Mouse (Mus musculus) c-Kit-positive CD71-negative TER-119-negative erythroid progenitor cells, embryonic 14.5 days (primary cell): ENCODE data around the gene Krtap1-3.
"Not testable (repeated sequence)": the region's sequence is repeated elsewhere in the genome, so short reads cannot be mapped to it uniquely, and the experiment has no call there.

Source experiments
- DNase-seq: peaks from one replicate; pipeline ENCODE4 v3.0.0-alpha.2; 2013; ENCODE audit warnings: low read depth

The Krtap1-3 gene

GRCm38 (mm10) chr11:99590981-99591380, at the start of gene Krtap1-3:
TSS of gene Krtap1-3 (minus strand) at chr11:99591339.
- no peak for DNase-seq

DNA sequence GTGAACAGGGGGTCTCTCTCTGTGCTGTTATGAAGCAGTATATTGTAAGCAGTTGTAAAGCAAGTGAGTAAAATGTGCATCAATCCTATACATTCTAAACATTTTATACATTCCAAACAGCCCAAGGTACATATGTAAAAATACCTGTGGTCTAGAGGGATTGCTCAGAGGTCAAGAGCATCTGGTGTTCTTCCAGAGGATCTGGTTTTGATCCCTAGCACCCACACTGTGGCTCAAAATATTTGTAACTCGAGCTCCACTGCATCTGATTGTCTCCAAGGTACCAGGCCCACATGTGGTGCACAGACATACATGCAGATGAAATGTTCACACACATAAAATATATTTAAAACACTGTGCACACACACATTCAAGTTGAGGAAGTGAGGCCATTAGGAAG, 49.8 kb upstream of the Krtap1-3 start:
- no peak for DNase-seq

- no peak for DNase-seq
Observed at GRCm38 (mm10) chr11:99637086-99637485, 45.9 kb upstream of the Krtap1-3 start.

- no peak for DNase-seq
Observed at GRCm38 (mm10) chr11:99634653-99635134, 43.6 kb upstream of the Krtap1-3 start, which contains the start of gene Krtap4-2. TSS of gene Krtap4-2 (minus strand) at chr11:99635084.

GRCm38 (mm10) chr11:99633293-99633692, 42.2 kb upstream of the Krtap1-3 start:
- no peak for DNase-seq

GRCm38 (mm10) chr11:99630890-99631289, 39.8 kb upstream of the Krtap1-3 start:
- no peak for DNase-seq

- DNase-seq = no peak
Observed at GRCm38 (mm10) chr11:99628138-99628537, 37.0 kb upstream of the Krtap1-3 start, which contains the start of gene Krtap4-1. TSS of gene Krtap4-1 (minus strand) at chr11:99628238.

DNA sequence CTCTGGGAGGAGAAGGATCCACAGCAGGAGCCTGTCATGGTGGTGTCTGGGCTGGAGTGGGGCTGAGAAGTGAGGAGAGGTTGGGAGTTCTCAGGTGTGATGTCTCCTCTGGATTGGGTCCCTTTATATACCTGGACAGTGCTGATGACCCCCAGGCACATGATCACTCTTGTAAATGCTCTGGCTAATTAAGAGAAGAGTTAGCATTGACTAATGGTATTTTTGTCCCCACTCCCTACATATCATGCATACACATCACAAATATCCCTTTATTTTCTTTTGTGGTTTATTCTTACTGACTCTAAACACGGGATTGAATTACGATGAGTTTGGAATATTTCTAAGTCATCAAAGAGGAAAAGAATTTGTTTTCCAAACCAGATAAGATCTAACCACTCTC, 29.2 kb upstream of the Krtap1-3 start, which contains the start of gene Gm11562:
Gm11562 (minus strand) TSS at position 101 of the 400 bp plus-strand sequence.
- DNase-seq = no peak

DNA sequence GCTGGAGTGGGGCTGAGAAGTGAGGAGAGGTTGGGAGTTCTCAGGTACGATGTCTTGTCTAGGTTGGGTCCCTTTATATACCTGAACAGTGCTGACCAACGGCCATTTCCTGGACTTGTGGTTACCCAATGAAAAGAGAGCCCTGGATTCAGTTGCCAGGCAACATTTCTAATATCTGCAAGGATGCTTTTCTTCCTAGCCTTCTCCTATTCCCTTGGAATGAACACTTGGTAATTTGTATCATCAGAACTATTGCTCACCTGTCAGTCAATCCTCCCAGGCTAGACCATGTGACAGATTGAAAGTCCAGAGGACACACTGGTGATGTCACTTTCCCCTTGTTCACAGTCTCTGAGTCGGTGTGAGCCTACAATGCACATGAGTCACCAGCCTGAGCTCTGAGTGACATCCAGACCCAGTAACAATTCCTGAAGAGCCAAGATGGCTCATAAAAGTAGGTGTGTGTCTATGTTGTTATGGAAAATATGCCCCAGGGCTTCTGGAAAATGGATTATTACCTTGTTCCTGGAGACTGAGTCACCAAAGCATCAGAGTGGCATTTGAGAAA, 23.7 kb upstream of the Krtap1-3 start, which contains the start of gene Krtap2-4:
Krtap2-4 (minus strand) TSS at position 51 of the 568 bp plus-strand sequence.
- DNase-seq = no peak

GRCm38 (mm10) chr11:99610089-99610488, 18.9 kb upstream of the Krtap1-3 start, which contains the start of gene Gm11937:
TSS of gene Gm11937 (minus strand) at chr11:99610189.
- not testable (repeated sequence) for DNase-seq

DNA sequence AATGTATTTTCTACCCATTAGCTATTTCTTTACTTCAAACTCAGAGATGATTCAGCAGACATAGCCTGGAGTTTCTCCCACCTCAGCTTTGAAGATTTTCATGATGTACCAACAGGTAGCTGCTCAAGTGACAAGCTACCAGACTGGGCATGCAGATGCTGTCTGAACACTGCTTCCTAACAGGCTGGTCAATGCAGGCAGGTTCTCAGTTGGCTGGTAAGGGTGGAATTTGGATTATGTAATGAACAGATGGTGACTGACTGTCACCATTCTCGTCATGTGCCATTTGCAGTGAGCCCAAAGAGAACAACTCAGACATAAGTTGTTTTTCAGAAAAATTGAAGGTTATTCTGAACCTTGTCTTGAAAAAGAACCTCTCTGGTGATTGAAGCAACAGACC, 18.0 kb upstream of the Krtap1-3 start:
- DNase-seq = no peak

- not testable (repeated sequence) for DNase-seq
Observed at GRCm38 (mm10) chr11:99603208-99603607, 12.1 kb upstream of the Krtap1-3 start, which contains the start of gene Gm11938. TSS of gene Gm11938 (minus strand) at chr11:99603308.

GRCm38 (mm10) chr11:99597742-99598141, 6.6 kb upstream of the Krtap1-3 start, which contains the start of gene Krtap9-3:
TSS of gene Krtap9-3 (minus strand) at chr11:99598105.
- DNase-seq = not testable (repeated sequence)

- DNase-seq = no peak
Observed at GRCm38 (mm10) chr11:99585096-99585495, 6.0 kb downstream of the Krtap1-3 start.

DNA sequence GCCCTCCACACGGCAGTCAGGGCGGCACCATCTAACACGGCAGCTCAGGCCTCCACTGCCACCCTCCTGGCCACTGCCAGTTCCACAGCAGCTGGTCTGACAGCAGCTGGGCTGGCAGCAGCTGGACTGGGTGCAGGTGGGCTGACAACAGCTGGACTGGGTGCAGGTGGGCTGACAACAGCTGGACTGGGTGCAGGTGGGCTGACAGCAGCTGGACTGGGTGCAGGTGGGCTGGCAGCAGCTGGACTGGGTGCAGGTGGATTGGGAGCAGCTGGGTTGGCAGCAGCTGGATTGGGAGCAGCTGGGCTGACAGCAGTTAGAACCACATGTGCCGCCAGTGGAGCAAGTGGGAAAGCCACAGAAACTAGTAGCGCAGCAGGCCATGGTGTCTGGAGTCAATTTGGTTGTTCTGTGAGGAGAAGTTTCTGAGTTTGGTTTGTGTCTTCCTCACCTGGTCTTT, 7.9 kb downstream of the Krtap1-3 start, which contains the start of gene Krtap1-4:
Krtap1-4 (minus strand) TSS at position 410 of the 460 bp plus-strand sequence.
- DNase-seq = no peak

GRCm38 (mm10) chr11:99581564-99581963, 9.6 kb downstream of the Krtap1-3 start:
- no peak for DNase-seq

- no peak for DNase-seq
Observed at GRCm38 (mm10) chr11:99581051-99581450, 10.1 kb downstream of the Krtap1-3 start.

DNA sequence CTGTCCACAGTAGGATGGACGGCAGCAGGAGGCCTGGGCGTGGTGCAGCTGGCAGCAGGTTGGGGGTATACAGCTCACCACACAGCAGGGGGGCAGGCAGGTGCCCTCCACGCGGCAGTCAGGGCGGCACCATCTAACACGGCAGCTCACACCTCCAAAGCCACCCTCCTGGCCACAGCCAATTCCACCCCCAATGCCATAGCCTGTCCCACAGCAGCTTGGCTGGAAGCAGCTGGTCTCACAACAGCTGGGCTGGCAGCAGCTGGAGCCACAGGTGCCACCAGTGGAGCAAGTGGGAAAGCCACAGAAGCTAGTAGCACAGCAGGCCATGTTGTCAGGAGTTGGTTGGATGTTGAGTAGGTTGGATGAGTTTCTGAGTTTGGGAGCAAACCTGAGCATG, 10.5 kb downstream of the Krtap1-3 start, which contains the start of gene Krtap1-5:
Krtap1-5 (minus strand) TSS at position 381 of the 400 bp plus-strand sequence.
- no peak for DNase-seq

- peak; percentile 42 for DNase-seq
Observed at GRCm38 (mm10) chr11:99574106-99574505, 17.0 kb downstream of the Krtap1-3 start.

DNA sequence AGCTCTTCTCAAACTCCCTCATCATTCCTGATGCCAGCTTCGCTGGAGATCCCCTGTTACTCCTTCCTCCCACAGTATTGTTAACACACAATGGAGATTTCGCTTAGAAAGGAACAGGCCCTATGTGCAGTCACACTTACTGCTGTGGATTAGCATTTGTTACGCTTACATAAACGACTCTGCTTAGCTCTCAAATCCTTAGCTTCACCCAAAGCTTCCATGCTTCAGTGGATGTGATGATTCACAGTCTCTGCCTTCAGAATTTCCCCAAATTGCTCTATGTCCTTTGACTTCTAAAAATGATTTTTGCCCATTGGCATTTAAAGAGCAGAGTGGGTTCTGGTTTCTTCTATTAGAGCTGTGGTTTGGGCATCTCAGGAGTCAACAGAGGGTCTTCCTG, 18.0 kb downstream of the Krtap1-3 start:
- DNase-seq = no peak

DNA sequence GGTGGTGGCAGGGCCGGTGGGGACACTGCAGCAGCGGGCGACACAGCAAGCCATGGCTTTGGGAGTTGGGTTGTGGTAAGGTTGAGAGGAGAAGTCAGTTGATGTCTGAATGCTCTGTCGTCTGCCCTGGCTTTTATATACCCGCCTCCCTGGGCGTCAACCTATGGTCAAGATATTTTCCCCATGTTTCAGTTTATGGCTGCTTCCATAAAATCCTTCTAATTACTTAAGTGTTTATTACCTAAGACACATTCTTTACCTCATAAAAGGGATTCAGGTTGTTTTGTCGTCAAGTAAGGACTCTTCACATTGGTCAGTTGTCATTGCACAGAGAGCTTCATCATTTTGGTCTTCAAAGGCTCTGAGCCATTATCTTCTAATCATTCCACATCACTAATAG, 24.6 kb downstream of the Krtap1-3 start, which contains the start of gene Krtap3-1:
Krtap3-1 (minus strand) TSS at position 101 of the 400 bp plus-strand sequence.
- DNase-seq = no peak

GRCm38 (mm10) chr11:99562580-99562979, 28.6 kb downstream of the Krtap1-3 start:
- no peak for DNase-seq

DNA sequence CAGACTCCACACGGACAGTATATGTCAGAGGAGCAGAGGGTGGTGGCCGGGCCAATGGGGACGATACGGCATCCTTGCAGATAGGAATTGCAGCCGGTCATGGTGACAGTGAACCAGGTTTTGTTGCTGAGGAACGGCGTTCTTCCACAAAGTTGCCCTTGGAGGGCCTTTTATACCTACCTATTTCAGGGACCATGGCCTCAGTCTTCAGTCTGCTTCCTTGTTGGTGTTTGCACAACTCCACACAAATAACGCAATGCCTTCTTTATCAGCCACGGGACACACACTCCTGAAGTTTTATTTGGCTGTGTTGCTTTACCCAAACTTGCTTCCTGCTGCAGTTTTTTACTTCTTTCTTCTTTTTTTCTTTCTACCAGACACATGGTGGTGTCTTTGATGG, 31.8 kb downstream of the Krtap1-3 start, which contains the start of gene Gm11939:
Gm11939 (minus strand) TSS at position 101 of the 400 bp plus-strand sequence.
- no peak for DNase-seq
